16 mouse cellular contexts compared by ENCODE assay signal in the genomic region with DNA sequence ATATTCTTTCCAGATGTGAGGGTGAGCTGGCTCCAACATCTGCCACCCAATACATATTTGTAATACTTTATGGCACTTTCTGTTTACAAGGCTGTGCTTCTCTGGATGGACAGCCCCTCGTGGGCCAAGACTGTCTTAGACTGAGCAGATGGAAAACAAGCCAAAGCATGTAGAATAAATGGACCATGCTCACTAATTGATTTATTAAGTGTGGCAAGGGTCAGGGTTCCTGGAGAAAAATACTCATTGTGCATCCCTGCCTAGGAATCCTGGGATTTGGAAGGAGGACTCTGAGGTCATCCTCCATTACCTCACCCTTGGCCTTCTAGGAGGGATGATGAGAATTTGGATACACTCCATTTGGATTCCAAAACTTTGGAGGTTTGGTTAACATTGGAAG.
DNase-seq lines count a peak whose midpoint lies in the region; ATAC-seq and TF ChIP-seq lines count a peak whose summit lies in the region.
"Had no signal": no experiment of that assay in that cellular context is flagged by ENCODE, and none has a peak within 500 bp of the region (broad histone marks: within the 10 kb centered on the region; RNA-seq: fewer than 3 reads in every experiment).

No protein-coding gene starts in this region.

- 25% methylated on average over 1 of the region's 1 CpGs for WGBS in lung, postnatal 0 days
- 29% methylated on average over 1 of the region's 1 CpGs for WGBS in lung, adult 2 months
- 10% methylated on average over 1 of the region's 1 CpGs for WGBS in limb, embryonic 15.5 days

- H3K4me3 ChIP-seq in lung, postnatal 0 days (ENCODE audit: low read depth, low read length), result no peak overlapping the region
- no peak overlapping the region for H3K4me3 ChIP-seq in lung, adult 2 months (replicated peaks; ENCODE audit: extremely low read depth, low read depth, low read length)
- no peak overlapping the region for H3K4me3 ChIP-seq in limb, embryonic 15.5 days
- H3K4me3 ChIP-seq: heart, embryonic 10.5 days; layer of hippocampus, adult 2 months had no signal

- peak; percentile 57 for ATAC-seq in lung, postnatal 0 days
- no peak for ATAC-seq in limb, embryonic 15.5 days (ENCODE audit: insufficient number of reproducible peaks, low FRiP score, low TSS enrichment, low read depth)
- ATAC-seq: forebrain, embryonic 16.5 days had no signal

- no peak overlapping the region for H3K27ac ChIP-seq in lung, postnatal 0 days (ENCODE audit: low read length)
- H3K27ac ChIP-seq in limb, embryonic 15.5 days, result 0 out of 2 replicates have a peak overlapping the region, but pooled peaks have one; percentile 47
- H3K27ac ChIP-seq: heart, embryonic 10.5 days; layer of hippocampus, adult 2 months; macrophage had no signal

- no peaks in the 10 kb centered on the region for H3K27me3 ChIP-seq in lung, postnatal 0 days (replicated peaks; ENCODE audit: insufficient read depth, low read length)
- H3K27me3 ChIP-seq in limb, embryonic 15.5 days, result no peaks in the 10 kb centered on the region

- TF ChIP-seq EP300 in lung, postnatal 0 days (IDR thresholded peaks at IDR 0.05), result no peak

- no peaks in the 10 kb centered on the region for H3K4me1 ChIP-seq in lung, postnatal 0 days (ENCODE audit: insufficient read depth, low read depth, low read length)
- H3K4me1 ChIP-seq in lung, adult 2 months (ENCODE audit: control insufficient read depth, insufficient read depth, low read length), result no peaks in the 10 kb centered on the region; the same call in 1 of the 2 replicates
- peaks cover 11% of the 10 kb centered on the region; the same call in 1 of the 2 replicates for H3K4me1 ChIP-seq in limb, embryonic 15.5 days
- H3K4me1 ChIP-seq: heart, embryonic 10.5 days had no signal

- H3K4me2 ChIP-seq in lung, postnatal 0 days (replicated peaks; ENCODE audit: low read depth, low read length), result no peak overlapping the region
- no peak overlapping the region for H3K4me2 ChIP-seq in limb, embryonic 15.5 days

- intact Hi-C loops in gastrocnemius, postnatal 14 days (cut with DNase I; ENCODE audit: low total_unique reads), result no loop called here

- TF ChIP-seq POLR2A in lung, adult 2 months (IDR thresholded peaks at IDR 0.05; ENCODE audit: borderline replicate concordance, extremely low read depth, low read depth, low read length), result no peak

- no peaks in the 10 kb centered on the region for H3K36me3 ChIP-seq in lung, postnatal 0 days (ENCODE audit: insufficient read depth, low read length)
- H3K36me3 ChIP-seq in limb, embryonic 15.5 days, result no peaks in the 10 kb centered on the region
- H3K36me3 ChIP-seq: heart, embryonic 10.5 days had no signal

- no peak overlapping the region for H3K9ac ChIP-seq in lung, postnatal 0 days (replicated peaks; ENCODE audit: low read depth)
- H3K9ac ChIP-seq in limb, embryonic 15.5 days, result no peak overlapping the region

- no peaks in the 10 kb centered on the region for H3K9me3 ChIP-seq in lung, postnatal 0 days (ENCODE audit: low read length)
- no peaks in the 10 kb centered on the region for H3K9me3 ChIP-seq in limb, embryonic 15.5 days
- H3K9me3 ChIP-seq: heart, embryonic 10.5 days had no signal

- TF ChIP-seq CTCF in lung, postnatal 0 days (IDR thresholded peaks at IDR 0.05), result no peak
- no peak for TF ChIP-seq CTCF in lung, adult 2 months (IDR thresholded peaks at IDR 0.05; ENCODE audit: insufficient read depth, low read length)

- DNase-seq in gastrocnemius, adult 18-20 months (ENCODE audit: low spot score), result peak; percentile 37
- DNase-seq in gastrocnemius, postnatal 14 days, result no peak
- DNase-seq in lung, postnatal 0 days (ENCODE audit: low spot score), result peak; percentile 36
- no peak for DNase-seq in lung, adult 2 months
- peak; percentile 70 for DNase-seq in skeletal muscle tissue, adult 2 months (ENCODE audit: low read depth, low spot score)
- DNase-seq in kidney, adult 9 months, result no peak
- DNase-seq in frontal cortex, postnatal 25 days (ENCODE audit: low spot score in 2 of 2), result no peak
- DNase-seq: B cell, adult 2 months; cerebellum, adult 11 months; cerebellum, postnatal 36 days; liver had no signal

Comparison
In these comparisons a context has a peak if more than half of its experiments do, and no peak if none do; other contexts are left out.
1. DNase-seq: peak in gastrocnemius, adult 18-20 months (single experiment), lung, postnatal 0 days (single experiment) and skeletal muscle tissue, adult 2 months (single experiment); none in gastrocnemius, postnatal 14 days (single experiment), lung, adult 2 months (single experiment), kidney, adult 9 months (single experiment) and frontal cortex, postnatal 25 days (0 of 2).